Mouse (Mus musculus): Measurements from ENCODE around the gene Pak1ip1.

DNA sequence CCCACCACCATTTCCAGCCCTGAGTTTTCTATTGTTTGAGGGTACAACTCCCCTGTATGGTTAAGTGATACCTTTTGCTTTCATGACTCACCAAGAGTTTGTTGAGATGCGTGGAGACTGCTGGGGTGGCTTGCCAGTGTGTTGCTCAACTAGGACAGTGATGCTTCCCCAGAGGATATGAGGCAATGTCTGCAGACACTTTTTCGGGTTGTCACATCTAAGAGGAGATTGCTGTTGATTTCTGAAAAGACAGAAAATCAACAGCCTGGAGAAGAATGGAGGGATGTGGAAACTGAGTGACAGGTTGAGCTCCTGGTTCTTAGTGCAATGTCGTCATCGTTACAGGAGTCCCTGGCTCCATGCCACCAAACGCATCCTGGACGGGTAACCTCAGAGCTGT is 47.6 kb upstream of the Pak1ip1 start:
- TF ChIP-seq CTCF (IDR thresholded peaks at IDR 0.05; ENCODE audit: borderline replicate concordance, insufficient read depth, low read depth, low read length) (no peak), POLR2A (IDR thresholded peaks at IDR 0.05; ENCODE audit: borderline replicate concordance, insufficient read depth, low read length) (no peak)

Measured in cerebellum, adult 2 months (tissue).